Mouse (Mus musculus): ENCODE measurements around the gene Cav1. TPM values are rescaled to one million over a fixed set of nuclear protein-coding genes. Genes with fewer than 3 reads are reported as not detected.

Gene Cav1
- total RNA-seq, 2 experiments from 2014 or later = 200 to 201 TPM

Other genes starting within 250 kb of the Cav1 start
- gene Tes, start 241.2 kb upstream of the Cav1 start, total RNA-seq (2021) = 1 to 10 TPM; 3.6 to 6.4 TPM
- 10 to 100 TPM; 33.0 to 39.1 TPM for gene Cav2, start 25.1 kb upstream of the Cav1 start, total RNA-seq (2021)
- gene Met, start 157.5 kb downstream of the Cav1 start, total RNA-seq (2021) = 1 to 10 TPM; 1.0 to 3.2 TPM